Mouse (Mus musculus) forebrain, embryonic 11.5 days (tissue): ENCODE results near the gene Lasp1. TPM values are rescaled to one million over a fixed set of nuclear protein-coding genes. Genes with fewer than 3 reads are reported as not detected.

ENCODE experiments used
- ATAC-seq: fragments of 200-750 bp; cut with Nextera tagmentation; replicated peaks from 2 replicates; pipeline ENCODE4 v1.8.0; 2017; ENCODE audit warnings: moderate TSS enrichment; ENCODE audit not compliant: low FRiP score
- DNase-seq: peaks from one replicate; pipeline ENCODE4 v3.0.0-alpha.2; 2017; ENCODE audit warnings: low spot score
- H3K27ac ChIP-seq: fragments of 300-500 bp; sonication (generic); 2 replicates; pipeline ENCODE4 v1.5.1; 2014; ENCODE audit warnings: low read depth, low read length
- H3K27me3 ChIP-seq: fragments of 300-500 bp; sonication (generic); 2 replicates; pipeline ENCODE4 v1.6.1; 2014; ENCODE audit warnings: mild to moderate bottlenecking, low read length, mixed read lengths; ENCODE audit not compliant: control insufficient read depth, insufficient read depth
- H3K36me3 ChIP-seq: fragments of 300-500 bp; sonication (generic); 2 replicates; pipeline ENCODE4 v1.6.1; 2014; ENCODE audit warnings: mild to moderate bottlenecking, low read length, moderate library complexity, mixed read lengths; ENCODE audit not compliant: control insufficient read depth, insufficient read depth
- H3K4me1 ChIP-seq: fragments of 300-500 bp; sonication (generic); replicated peaks from 2 replicates; pipeline ENCODE4 v1.6.1; 2014; ENCODE audit warnings: low read length, mixed read lengths; ENCODE audit not compliant: control insufficient read depth, insufficient read depth
- H3K4me2 ChIP-seq: fragments of 300-500 bp; sonication (generic); 2 replicates; pipeline ENCODE4 v1.6.1; 2014; ENCODE audit warnings: low read depth, mild to moderate bottlenecking, low read length, moderate library complexity, mixed read lengths; ENCODE audit not compliant: severe bottlenecking
- H3K4me3 ChIP-seq: fragments of 300-500 bp; sonication (generic); 2 replicates; pipeline ENCODE4 v1.5.1; 2014; ENCODE audit warnings: low read depth, low read length
- H3K9ac ChIP-seq: fragments of 300-500 bp; sonication (generic); 2 replicates; pipeline ENCODE4 v1.6.1; 2014; ENCODE audit warnings: low read length
- H3K9me3 ChIP-seq: fragments of 300-500 bp; sonication (generic); 2 replicates; pipeline ENCODE4 v1.6.1; 2016; ENCODE audit warnings: low read length, mixed read lengths; ENCODE audit not compliant: control insufficient read depth
- WGBS: fragments of 180-500 bp; shearing (Covaris S2); extraction: QIAGEN DNeasy Blood & Tissue Kit; methylation state at CpG from one replicate; pipeline ENCODE4 v1.1.7; 2014; 5-methylcytosine and 5-hydroxymethylcytosine counted together
- polyA plus RNA-seq: library from polyadenylated mRNA; unstranded; fragments of >200 nt; fragmentation: Nextera tagmentation; extraction: Ambion mirVana; gene quantifications from 2 replicates; pipeline ENCODE4 v1.2.1, GENCODE M21; 2014

Gene Lasp1
- polyA plus RNA-seq, 1 experiment from 2014 or later: 77.6 TPM

GRCm38 (mm10) chr11:97799994-97800690 lies 1.3 kb downstream of the Lasp1 start:
- ATAC-seq: peak; percentile 76
- peak; percentile 85 for DNase-seq
- Histone ChIP-seq H3K36me3 (no peaks in the 10 kb centered on the region), H3K27me3 (no peaks in the 10 kb centered on the region), H3K9ac (peak overlapping the region; percentile 83), H3K4me1 (peaks cover 16% of the 10 kb centered on the region), H3K4me3 (peak overlapping the region; percentile 72), H3K27ac (peak overlapping the region; percentile 55), H3K9me3 (no peaks in the 10 kb centered on the region), H3K4me2 (peak overlapping the region; percentile 76)
- WGBS: under 1% methylated on average over 23 of the region's 43 CpGs

- no peak for ATAC-seq
- Histone ChIP-seq H3K9ac (peak overlapping the region; percentile 83), H3K27me3 (no peaks in the 10 kb centered on the region), H3K27ac (peak overlapping the region; percentile 55), H3K4me1 (peaks cover 18% of the 10 kb centered on the region), H3K4me2 (peak overlapping the region; percentile 76), H3K4me3 (peak overlapping the region; percentile 72), H3K36me3 (no peaks in the 10 kb centered on the region), H3K9me3 (no peaks in the 10 kb centered on the region)
- WGBS: 6% methylated on average over 17 of the region's 17 CpGs
- no peak for DNase-seq
Observed at GRCm38 (mm10) chr11:97800691-97801408, 2.0 kb downstream of the Lasp1 start.

DNA sequence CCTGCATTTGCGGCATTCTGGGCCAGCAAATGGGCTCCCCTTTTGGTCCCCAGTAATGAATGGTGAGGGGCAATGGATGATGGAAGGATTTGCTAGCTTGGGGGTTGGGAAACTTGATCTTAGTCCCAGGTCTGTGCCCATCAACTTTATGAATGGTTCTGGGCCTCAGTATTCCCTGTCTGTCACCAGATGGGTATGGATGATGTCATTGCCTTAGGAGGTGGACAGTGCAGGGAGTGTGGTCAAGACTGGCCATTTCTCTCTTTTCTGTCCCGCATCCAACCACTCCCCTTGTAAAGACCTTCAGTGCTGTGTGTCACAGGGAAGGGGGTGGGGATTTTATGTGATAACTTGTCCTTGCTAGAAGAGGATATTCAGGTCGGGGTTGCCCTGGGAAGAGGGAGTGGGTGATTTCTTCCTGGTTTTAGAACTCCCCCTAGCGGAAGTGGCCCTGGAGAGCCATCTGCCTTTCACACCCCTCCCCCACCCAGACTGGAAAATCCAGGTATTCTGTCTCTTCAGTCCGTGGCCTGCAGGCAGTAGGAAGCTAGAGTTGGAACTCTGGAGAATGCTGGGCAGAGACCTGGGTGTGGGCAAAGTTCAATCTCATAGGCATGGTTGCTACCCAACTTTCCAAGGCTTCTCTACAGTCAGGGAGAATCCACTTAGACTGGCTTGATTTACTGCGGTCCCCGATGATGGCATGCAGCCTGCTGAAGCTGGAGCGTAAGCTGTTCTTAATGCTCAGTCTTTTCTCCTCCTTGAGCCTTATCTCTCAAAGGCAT lies 2.8 kb downstream of the Lasp1 start:
- Histone ChIP-seq H3K9ac (peak overlapping the region; percentile 83), H3K4me1 (peaks cover 26% of the 10 kb centered on the region), H3K9me3 (no peaks in the 10 kb centered on the region), H3K4me2 (peak overlapping the region; percentile 76), H3K4me3 (peak overlapping the region; percentile 72), H3K27ac (peak overlapping the region; percentile 55; the same call in 1 of the 2 replicates), H3K27me3 (no peaks in the 10 kb centered on the region), H3K36me3 (no peaks in the 10 kb centered on the region)
- ATAC-seq: no peak
- 36% methylated on average over 8 of the region's 8 CpGs for WGBS
- peak; percentile 73 for DNase-seq

DNA sequence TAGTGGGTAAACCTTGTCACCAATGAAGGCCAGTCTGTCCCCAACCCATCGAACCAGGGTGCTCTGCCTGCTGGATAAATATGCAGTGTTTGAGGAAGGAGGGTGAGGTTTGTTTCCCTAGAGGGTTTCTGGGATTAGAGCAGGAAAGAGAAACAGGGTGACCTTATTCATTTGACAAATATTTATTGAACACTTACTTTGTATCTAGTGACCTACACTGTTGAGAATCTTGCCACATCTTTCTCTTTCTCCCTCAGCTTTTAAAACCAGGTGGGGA lies 3.3 kb downstream of the Lasp1 start:
- no peaks in the 10 kb centered on the region for H3K9me3 ChIP-seq
- H3K36me3 ChIP-seq: no peaks in the 10 kb centered on the region
- no peaks in the 10 kb centered on the region for H3K27me3 ChIP-seq
- 65% methylated on average over 1 of the region's 1 CpGs for WGBS
- peaks cover 27% of the 10 kb centered on the region for H3K4me1 ChIP-seq
- H3K9ac ChIP-seq: no peak overlapping the region
- no peak overlapping the region; the same call in 1 of the 2 replicates for H3K4me2 ChIP-seq
- ATAC-seq (no peak), DNase-seq (no peak)
- H3K27ac ChIP-seq: 0 out of 2 replicates have a peak overlapping the region, but pooled peaks have one; percentile 8
- H3K4me3 ChIP-seq: no peak overlapping the region

DNA sequence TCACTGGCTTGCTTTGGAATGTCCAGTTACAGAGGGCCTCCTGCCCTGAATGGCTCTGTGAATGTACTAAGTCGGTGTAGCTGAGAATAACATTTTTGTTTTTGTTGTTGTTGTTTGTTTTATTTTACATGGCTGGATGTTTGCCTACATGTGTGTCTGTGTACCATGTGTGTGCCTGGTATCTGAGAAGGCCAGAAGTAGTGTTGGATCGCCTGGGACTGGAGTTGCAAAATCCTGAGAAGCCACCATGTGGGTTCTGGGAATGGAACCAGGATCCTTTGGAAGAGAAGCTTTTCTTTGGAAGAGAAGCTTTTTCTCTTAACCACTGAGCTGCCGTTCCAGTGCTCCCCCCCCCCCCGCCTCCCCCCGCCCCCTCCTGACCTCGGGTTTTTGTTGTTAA lies 3.7 kb downstream of the Lasp1 start:
- Histone ChIP-seq H3K4me1 (peaks cover 28% of the 10 kb centered on the region), H3K27me3 (no peaks in the 10 kb centered on the region), H3K4me3 (no peak overlapping the region), H3K36me3 (no peaks in the 10 kb centered on the region), H3K27ac (0 out of 2 replicates have a peak overlapping the region, but pooled peaks have one; percentile 8), H3K4me2 (no peak overlapping the region), H3K9me3 (no peaks in the 10 kb centered on the region), H3K9ac (no peak overlapping the region)
- no peak for ATAC-seq
- 34% methylated on average over 6 of the region's 6 CpGs for WGBS
- peak; percentile 38 for DNase-seq

DNA sequence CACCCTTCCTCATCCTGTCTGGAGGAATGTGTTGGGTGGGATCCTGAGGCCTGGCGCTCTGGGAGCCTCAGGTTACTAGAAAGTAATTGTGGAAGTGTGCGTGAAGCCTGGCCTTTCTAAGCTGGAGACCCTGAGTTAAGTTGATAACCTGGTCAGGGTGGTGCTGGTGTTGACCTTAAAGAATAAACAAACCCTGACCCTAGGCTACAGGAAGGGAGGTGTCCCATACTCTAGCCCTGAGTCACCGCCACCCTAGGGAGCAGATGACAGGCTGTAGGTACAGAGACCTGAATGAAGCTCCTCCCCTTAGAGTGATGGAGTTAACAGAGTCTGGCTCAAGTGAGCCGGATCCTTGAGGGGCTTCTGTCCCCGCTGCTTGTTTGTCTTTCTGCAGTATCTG lies 5.0 kb downstream of the Lasp1 start:
- DNase-seq (no peak), ATAC-seq (no peak)
- Histone ChIP-seq H3K9me3 (no peaks in the 10 kb centered on the region), H3K27me3 (no peaks in the 10 kb centered on the region), H3K27ac (no peak overlapping the region), H3K4me3 (no peak overlapping the region), H3K4me1 (peaks cover 37% of the 10 kb centered on the region), H3K36me3 (no peaks in the 10 kb centered on the region), H3K4me2 (no peak overlapping the region), H3K9ac (no peak overlapping the region)
- 87% methylated on average over 5 of the region's 5 CpGs for WGBS

GRCm38 (mm10) chr11:97804841-97805661 lies 6.3 kb downstream of the Lasp1 start:
- Histone ChIP-seq H3K27ac (no peak overlapping the region), H3K4me1 (peaks cover 43% of the 10 kb centered on the region), H3K9me3 (no peaks in the 10 kb centered on the region), H3K4me2 (peak overlapping the region; percentile 20; the same call in 1 of the 2 replicates), H3K36me3 (no peaks in the 10 kb centered on the region), H3K27me3 (no peaks in the 10 kb centered on the region), H3K9ac (no peak overlapping the region; the same call in 1 of the 2 replicates), H3K4me3 (no peak overlapping the region)
- DNase-seq (no peak), ATAC-seq (no peak)
- 43% methylated on average over 9 of the region's 9 CpGs for WGBS
